Mouse (Mus musculus): ENCODE measurements around the gene Fbrs.
"Not testable (repeated sequence)": the region's sequence is repeated elsewhere in the genome, so short reads cannot be mapped to it uniquely, and the experiment has no call there.

Gene Fbrs

GRCm38 (mm10) chr7:127478635-127479317 lies at the start of gene Fbrs:
Gene Fbrs, plus strand, starts transcription at chr7:127479199.
- DNase-seq (ENCODE audit: low spot score), result peak; percentile 96

GRCm38 (mm10) chr7:127435206-127435605 lies 43.8 kb upstream of the Fbrs start:
- DNase-seq (ENCODE audit: low spot score), result no peak

GRCm38 (mm10) chr7:127437724-127438123 lies 41.3 kb upstream of the Fbrs start:
- DNase-seq (ENCODE audit: low spot score), result peak; percentile 61

- no peak for DNase-seq (ENCODE audit: low spot score)
Observed at GRCm38 (mm10) chr7:127443976-127444375, 35.0 kb upstream of the Fbrs start.

- DNase-seq (ENCODE audit: low spot score), result peak; percentile 90
Observed at GRCm38 (mm10) chr7:127448521-127449300, 30.3 kb upstream of the Fbrs start, which contains the start of gene Zfp689. Gene Zfp689, minus strand, starts transcription at chr7:127449158.

GRCm38 (mm10) chr7:127449966-127450365 lies 29.0 kb upstream of the Fbrs start:
- DNase-seq (ENCODE audit: low spot score), result no peak

GRCm38 (mm10) chr7:127453056-127453455 lies 25.9 kb upstream of the Fbrs start:
- DNase-seq (ENCODE audit: low spot score), result no peak

GRCm38 (mm10) chr7:127454905-127455304 lies 24.1 kb upstream of the Fbrs start:
- no peak for DNase-seq (ENCODE audit: low spot score)

GRCm38 (mm10) chr7:127458371-127459122 lies 20.5 kb upstream of the Fbrs start:
- not testable (repeated sequence) for DNase-seq (ENCODE audit: low spot score)

- DNase-seq (ENCODE audit: low spot score), result not testable (repeated sequence)
Observed at GRCm38 (mm10) chr7:127459311-127459710, 19.7 kb upstream of the Fbrs start, which contains the start of gene Prr14. Gene Prr14, plus strand, starts transcription at chr7:127459611.

- no peak for DNase-seq (ENCODE audit: low spot score)
Observed at GRCm38 (mm10) chr7:127465191-127465590, 13.8 kb upstream of the Fbrs start.

- not testable (repeated sequence) for DNase-seq (ENCODE audit: low spot score)
Observed at GRCm38 (mm10) chr7:127465670-127466069, 13.3 kb upstream of the Fbrs start.

GRCm38 (mm10) chr7:127466606-127467005 lies 12.4 kb upstream of the Fbrs start:
- no peak for DNase-seq (ENCODE audit: low spot score)

GRCm38 (mm10) chr7:127470011-127470715 lies 8.8 kb upstream of the Fbrs start:
- no peak for DNase-seq (ENCODE audit: low spot score)

GRCm38 (mm10) chr7:127470743-127471645 lies 8.0 kb upstream of the Fbrs start:
- DNase-seq (ENCODE audit: low spot score), result peak; percentile 89

- peak; percentile 77 for DNase-seq (ENCODE audit: low spot score)
Observed at GRCm38 (mm10) chr7:127471646-127472010, 7.4 kb upstream of the Fbrs start.

- peak; percentile 47 for DNase-seq (ENCODE audit: low spot score)
Observed at GRCm38 (mm10) chr7:127472060-127472459, 6.9 kb upstream of the Fbrs start.

- no peak for DNase-seq (ENCODE audit: low spot score)
Observed at GRCm38 (mm10) chr7:127473705-127474104, 5.3 kb upstream of the Fbrs start.

- DNase-seq (ENCODE audit: low spot score), result peak; percentile 47
Observed at GRCm38 (mm10) chr7:127474378-127475070, 4.5 kb upstream of the Fbrs start.

GRCm38 (mm10) chr7:127475186-127475740 lies 3.7 kb upstream of the Fbrs start:
- no peak for DNase-seq (ENCODE audit: low spot score)
